Mouse (Mus musculus) spleen, adult 2 months (tissue): ENCODE measurements around the gene Ap2s1. TPM values are rescaled to one million over a fixed set of nuclear protein-coding genes. Genes with fewer than 3 reads are reported as not detected.

ENCODE experiments used
- DNase-seq, 2 experiments: peaks; one replicate each; pipeline versions ENCODE4 v3.0.0 to v3.0.0-alpha.2; 2012 to 2021; ENCODE audit warnings: low spot score in 2 of 2, low read depth in 1 of 2
- H3K27ac ChIP-seq: fragments of 200-500 bp; 2 replicates; pipeline ENCODE4 v1.5.1; 2012; ENCODE audit warnings: low read length, inconsistent platforms; ENCODE audit not compliant: insufficient read depth
- H3K27me3 ChIP-seq: fragments of 200-500 bp; 2 replicates; pipeline ENCODE4 v1.6.1; 2012; ENCODE audit warnings: mild to moderate bottlenecking, moderate library complexity, low read length, inconsistent platforms; ENCODE audit not compliant: control insufficient read depth, insufficient read depth
- H3K36me3 ChIP-seq: fragments of 200-500 bp; 2 replicates; pipeline ENCODE4 v1.6.1; 2012; ENCODE audit warnings: mild to moderate bottlenecking, low read length, inconsistent platforms; ENCODE audit not compliant: control insufficient read depth, insufficient read depth
- H3K4me1 ChIP-seq: fragments of 200-500 bp; 2 replicates; pipeline ENCODE4 v1.6.1; 2011; ENCODE audit warnings: inconsistent platforms; ENCODE audit not compliant: control insufficient read depth, insufficient read depth, insufficient read length
- H3K4me3 ChIP-seq: fragments of 200-500 bp; 2 replicates; pipeline ENCODE4 v1.5.1; 2011; ENCODE audit warnings: mild to moderate bottlenecking, inconsistent platforms; ENCODE audit not compliant: insufficient read depth, insufficient read length; ENCODE audit errors: extremely low read depth
- CTCF ChIP-seq: fragments of 200-500 bp; IDR thresholded peaks from 2 replicates; pipeline ENCODE4 v1.5.1; 2011; ENCODE audit warnings: mild to moderate bottlenecking, inconsistent platforms; ENCODE audit not compliant: insufficient read depth, insufficient read length, insufficient replicate concordance; ENCODE audit errors: extremely low read depth
- POLR2A ChIP-seq: fragments of 200-500 bp; IDR thresholded peaks from 2 replicates; pipeline ENCODE4 v1.6.1; 2011; ENCODE audit warnings: low read depth, low read length, inconsistent platforms
- WGBS: fragments of 180-500 bp; shearing (Covaris S2); methylation state at CpG from one replicate; pipeline ENCODE4 v1.1.7; 2018; 5-methylcytosine and 5-hydroxymethylcytosine counted together
- polyA plus RNA-seq: library from polyadenylated mRNA; depleted of rRNA; stranded (reverse); fragments of >200 nt; gene quantifications from 2 replicates; pipeline ENCODE4 v1.2.3, GENCODE M21; 2012

The Ap2s1 gene
- polyA plus RNA-seq, 1 experiment = 159 TPM

GRCm38 (mm10) chr7:16752016-16752415, 13.8 kb downstream of the Ap2s1 start:
- Histone ChIP-seq H3K4me3 (no peak overlapping the region), H3K27me3 (no peaks in the 10 kb centered on the region), H3K36me3 (peaks cover 15% of the 10 kb centered on the region), H3K27ac (no peak overlapping the region), H3K4me1 (no peaks in the 10 kb centered on the region)
- no peak for DNase-seq
- TF ChIP-seq CTCF = no peak
- no peak for TF ChIP-seq POLR2A
- WGBS = 83% methylated on average over 12 of the region's 12 CpGs

GRCm38 (mm10) chr7:16755362-16756017, 17.3 kb downstream of the Ap2s1 start:
- 70% methylated on average over 17 of the region's 17 CpGs for WGBS
- no peaks in the 10 kb centered on the region for H3K36me3 ChIP-seq
- H3K4me3 ChIP-seq = no peak overlapping the region
- TF ChIP-seq CTCF (no peak), POLR2A (no peak)
- no peak for DNase-seq
- H3K27me3 ChIP-seq = no peaks in the 10 kb centered on the region
- peaks cover 7% of the 10 kb centered on the region; the same call in 1 of the 2 replicates for H3K4me1 ChIP-seq
- no peak overlapping the region for H3K27ac ChIP-seq

- no peak for DNase-seq
- H3K4me3 ChIP-seq = no peak overlapping the region
- no peaks in the 10 kb centered on the region for H3K27me3 ChIP-seq
- no peak for TF ChIP-seq POLR2A
- TF ChIP-seq CTCF = no peak
- H3K36me3 ChIP-seq = no peaks in the 10 kb centered on the region
- WGBS = 69% methylated on average over 10 of the region's 11 CpGs
- peaks cover 7% of the 10 kb centered on the region; the same call in 1 of the 2 replicates for H3K4me1 ChIP-seq
- no peak overlapping the region for H3K27ac ChIP-seq
Measured at GRCm38 (mm10) chr7:16758872-16759574, 20.8 kb downstream of the Ap2s1 start.

- WGBS = 11% methylated on average over 7 of the region's 8 CpGs
- TF ChIP-seq CTCF = no peak
- no peak for TF ChIP-seq POLR2A
- no peak for DNase-seq
- H3K4me3 ChIP-seq = no peak overlapping the region
- peaks cover 7% of the 10 kb centered on the region; the same call in 1 of the 2 replicates for H3K4me1 ChIP-seq
- no peak overlapping the region for H3K27ac ChIP-seq
- H3K36me3 ChIP-seq = no peaks in the 10 kb centered on the region
- H3K27me3 ChIP-seq = no peaks in the 10 kb centered on the region
Measured at GRCm38 (mm10) chr7:16760292-16760691, 22.1 kb downstream of the Ap2s1 start.

- Histone ChIP-seq H3K36me3 (no peaks in the 10 kb centered on the region), H3K4me1 (peaks cover 7% of the 10 kb centered on the region; the same call in 1 of the 2 replicates), H3K27me3 (no peaks in the 10 kb centered on the region), H3K4me3 (no peak overlapping the region), H3K27ac (peak overlapping the region; percentile 37)
- TF ChIP-seq POLR2A (no peak), CTCF (no peak)
- DNase-seq = no peak
- WGBS = 65% methylated on average over 10 of the region's 10 CpGs
Measured at GRCm38 (mm10) chr7:16761005-16761481, 22.8 kb downstream of the Ap2s1 start.

DNA sequence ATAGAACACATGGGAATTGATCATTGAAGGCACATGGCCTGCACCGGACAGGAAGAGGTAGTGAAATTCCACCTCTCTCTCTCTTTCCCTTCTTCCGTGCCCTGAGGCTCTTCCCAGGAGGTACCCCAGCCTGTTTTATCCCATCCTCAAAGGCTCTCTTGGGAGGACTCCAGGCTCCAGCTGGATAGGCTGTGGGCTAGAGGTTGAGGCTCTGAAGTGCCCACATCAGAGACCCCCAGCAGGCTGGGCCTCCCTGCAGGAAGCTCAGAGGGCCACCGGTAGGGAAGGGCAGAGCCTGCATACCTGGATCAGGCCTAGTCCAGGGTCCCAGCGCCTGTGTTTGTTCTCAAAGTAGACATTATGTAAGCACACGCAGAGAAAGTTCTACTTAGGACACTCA, 23.4 kb downstream of the Ap2s1 start:
- Histone ChIP-seq H3K4me3 (no peak overlapping the region), H3K27ac (peak overlapping the region; percentile 37; the same call in 1 of the 2 replicates), H3K4me1 (peaks cover 7% of the 10 kb centered on the region; the same call in 1 of the 2 replicates), H3K36me3 (no peaks in the 10 kb centered on the region), H3K27me3 (no peaks in the 10 kb centered on the region)
- 77% methylated on average over 5 of the region's 5 CpGs for WGBS
- TF ChIP-seq CTCF (no peak), POLR2A (no peak)
- DNase-seq = no peak
